Mouse (Mus musculus): Measurements from ENCODE around the gene Prkca.

The Prkca gene

GRCm38 (mm10) chr11:108260775-108261517 is 82.8 kb downstream of the Prkca start:
- DNase-seq (ENCODE audit: low spot score in 2 of 2), result no peak

- DNase-seq (ENCODE audit: low spot score in 2 of 2), result no peak
Measured at GRCm38 (mm10) chr11:108259391-108259790, 84.3 kb downstream of the Prkca start.

GRCm38 (mm10) chr11:108258811-108259266 is 84.9 kb downstream of the Prkca start:
- DNase-seq (ENCODE audit: low spot score in 2 of 2), result no peak

DNA sequence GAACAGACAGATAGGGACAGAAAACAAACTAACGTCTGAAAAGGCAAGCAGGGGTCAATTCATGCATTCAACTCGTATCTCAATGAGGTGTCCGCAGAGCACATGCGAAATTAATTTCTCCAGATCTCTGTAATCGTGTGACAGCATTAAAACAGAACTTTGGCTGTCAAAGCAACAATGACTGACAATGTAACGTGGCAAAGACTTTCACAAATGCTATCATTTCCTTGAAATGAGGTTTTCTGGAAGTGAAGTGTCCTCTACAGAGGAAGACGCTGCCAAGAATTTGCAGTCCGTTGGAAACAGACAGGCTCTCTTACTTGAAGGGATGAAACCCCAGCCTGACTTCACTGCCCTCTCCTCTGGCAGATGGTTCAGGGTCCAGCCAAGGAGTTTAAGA is 85.8 kb downstream of the Prkca start:
- DNase-seq (ENCODE audit: low spot score in 2 of 2), result no peak

DNA sequence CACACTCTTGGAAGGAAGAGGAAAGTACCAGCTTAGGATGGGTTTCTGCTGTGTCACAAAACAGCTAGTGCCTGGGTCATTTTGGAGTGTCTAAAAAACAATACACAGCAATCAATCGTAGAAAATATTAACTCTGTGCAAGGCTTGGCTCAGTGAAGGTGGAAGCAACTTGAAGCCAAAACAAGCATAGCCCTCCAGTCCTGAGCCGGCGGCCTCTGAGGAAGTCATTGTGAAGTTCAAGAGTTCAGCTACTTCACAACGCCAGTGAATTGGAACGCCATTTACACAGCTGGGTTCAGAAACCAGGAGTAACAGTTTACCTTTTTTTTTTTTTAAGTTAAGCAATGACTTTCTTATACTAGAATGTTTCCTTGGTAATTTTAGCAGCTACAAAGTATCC is 89.0 kb downstream of the Prkca start:
- DNase-seq (ENCODE audit: low spot score in 2 of 2), result no peak

- no peak for DNase-seq (ENCODE audit: low spot score in 2 of 2)
Measured at GRCm38 (mm10) chr11:108251924-108252775, 91.6 kb downstream of the Prkca start.

DNA sequence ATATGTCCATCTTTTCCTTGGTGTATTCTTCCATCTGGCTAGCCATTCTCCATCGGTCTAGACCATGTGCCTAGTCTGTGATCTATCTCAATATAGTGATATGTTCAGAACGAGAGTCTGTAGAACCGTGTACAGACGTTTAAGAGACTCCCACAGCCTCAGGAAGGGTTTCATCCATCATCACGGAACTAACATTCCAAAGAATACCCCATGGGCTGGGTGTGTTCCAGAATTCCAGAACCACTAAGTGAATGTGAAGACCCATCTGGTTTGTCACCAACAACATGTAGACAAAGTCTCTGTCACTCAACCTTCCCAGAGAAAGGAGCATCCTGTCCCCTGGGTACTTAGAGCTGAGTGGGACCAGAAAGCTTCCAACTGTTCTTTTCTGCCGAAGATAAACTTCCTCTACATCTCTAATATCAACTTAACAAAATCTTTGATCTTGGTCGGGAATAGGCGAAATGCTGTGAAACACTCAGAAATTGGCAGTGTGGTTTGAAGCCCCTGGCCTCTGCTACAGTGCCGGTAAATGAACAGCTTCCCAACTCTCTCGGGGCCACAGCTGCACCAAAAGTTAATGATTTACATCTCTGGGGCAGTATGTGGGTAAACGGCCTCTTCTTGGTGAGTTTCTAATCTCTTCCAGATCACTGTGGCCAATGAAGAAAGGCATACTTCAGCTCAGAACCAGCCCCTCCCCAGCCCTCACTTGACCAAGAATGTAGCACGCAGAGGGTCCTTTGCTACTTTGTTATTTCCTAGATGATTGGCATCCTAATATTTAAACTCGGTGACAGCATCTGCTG is 92.7 kb downstream of the Prkca start:
- DNase-seq (ENCODE audit: low spot score in 2 of 2), result no peak

- no peak for DNase-seq (ENCODE audit: low spot score in 2 of 2)
Measured at GRCm38 (mm10) chr11:108250146-108250635, 93.5 kb downstream of the Prkca start.

DNA sequence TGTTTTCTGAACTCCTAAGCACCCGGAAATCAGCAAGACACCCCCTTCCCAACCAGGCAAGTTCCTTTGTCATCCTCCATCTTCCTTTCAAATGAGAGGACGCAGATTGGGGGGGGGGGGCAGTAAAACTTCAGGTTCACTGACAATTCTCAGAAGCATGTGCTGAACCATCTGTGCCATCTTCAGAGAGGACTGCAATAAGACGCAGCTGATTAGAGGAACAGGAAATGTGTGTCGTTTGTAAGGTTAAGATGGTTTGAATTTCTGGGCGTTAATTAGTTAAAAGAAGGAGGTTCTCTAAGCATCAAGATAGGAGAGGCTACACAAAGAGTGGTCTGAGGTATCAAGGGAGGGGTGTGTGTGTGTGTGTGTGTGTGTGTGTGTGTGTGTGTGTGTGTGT is 94.2 kb downstream of the Prkca start:
- no peak for DNase-seq (ENCODE audit: low spot score in 2 of 2)

- no peak for DNase-seq (ENCODE audit: low spot score in 2 of 2)
Measured at GRCm38 (mm10) chr11:108249047-108249403, 94.7 kb downstream of the Prkca start.

DNA sequence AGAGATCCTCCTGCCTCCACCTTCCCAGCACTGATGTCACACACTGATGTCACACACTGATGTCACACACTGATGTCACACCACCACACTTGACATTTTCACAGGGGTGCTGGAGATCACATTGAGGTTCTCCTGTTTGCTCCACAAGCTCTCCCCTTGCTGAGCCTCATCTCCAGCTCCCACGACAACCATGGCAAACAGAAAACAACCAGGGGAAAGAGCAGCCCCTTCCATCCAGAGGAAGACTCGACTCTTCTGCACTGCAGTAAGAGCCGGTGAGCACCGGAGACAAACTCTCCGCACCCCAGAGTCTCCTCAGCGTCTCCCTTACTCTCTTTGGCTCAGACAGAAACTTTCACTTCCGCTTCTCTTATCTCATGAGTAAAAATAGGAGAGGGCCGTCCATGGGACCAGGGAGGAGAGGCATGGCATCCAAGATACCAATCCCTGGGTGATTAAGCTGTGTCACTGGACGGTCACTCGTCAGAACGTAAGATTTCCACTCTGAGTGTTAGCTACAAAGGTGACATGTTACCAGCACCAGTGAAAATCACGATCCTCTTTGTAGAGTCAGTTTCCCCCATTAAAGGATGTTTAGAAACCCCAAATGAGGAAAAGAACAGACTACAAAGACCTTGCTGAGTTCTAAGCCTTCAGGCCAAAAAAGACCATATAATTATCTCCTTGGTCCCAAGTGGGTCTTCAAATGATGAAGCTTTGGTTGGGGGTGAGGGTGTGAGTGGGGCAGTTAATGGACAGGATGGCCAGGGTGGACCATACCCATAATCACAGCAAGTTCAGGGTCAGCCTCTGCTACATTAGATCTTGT is 95.3 kb downstream of the Prkca start:
- no peak for DNase-seq (ENCODE audit: low spot score in 2 of 2)

DNA sequence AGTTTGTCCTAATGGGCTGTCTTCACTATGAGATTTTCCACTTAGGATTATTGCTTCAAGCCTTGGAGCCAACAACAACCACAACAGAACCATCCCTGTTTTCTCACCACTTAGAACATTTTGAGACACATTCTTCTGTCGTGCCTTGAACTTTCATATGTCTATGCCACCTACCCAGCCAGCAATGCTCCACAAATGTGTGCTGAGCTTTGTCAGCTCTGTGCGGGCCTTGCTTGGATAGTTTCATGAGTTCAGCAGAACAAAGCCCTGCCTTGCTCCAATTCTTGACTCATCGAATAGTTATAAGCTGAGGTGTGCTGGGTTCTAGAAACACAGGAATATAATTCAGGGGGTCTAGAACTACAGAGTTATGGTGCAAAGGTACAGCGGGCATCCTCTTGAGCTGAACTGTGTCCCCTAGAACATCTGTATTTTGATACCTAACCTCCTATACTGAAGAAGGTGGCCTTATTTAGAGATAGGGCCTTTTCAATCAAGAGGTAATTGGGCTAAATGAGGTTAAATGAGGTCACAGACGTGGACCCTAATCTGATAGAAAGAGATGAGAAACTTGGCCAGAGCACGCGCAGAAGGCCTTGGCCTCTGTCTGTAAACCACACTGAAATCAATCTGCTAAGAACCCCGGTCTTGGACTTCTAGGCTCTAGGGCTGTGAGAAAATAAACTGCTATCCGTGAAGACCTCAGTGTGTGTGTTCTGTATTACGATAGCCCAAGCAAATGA is 96.4 kb downstream of the Prkca start:
- no peak for DNase-seq (ENCODE audit: low spot score in 2 of 2)

DNA sequence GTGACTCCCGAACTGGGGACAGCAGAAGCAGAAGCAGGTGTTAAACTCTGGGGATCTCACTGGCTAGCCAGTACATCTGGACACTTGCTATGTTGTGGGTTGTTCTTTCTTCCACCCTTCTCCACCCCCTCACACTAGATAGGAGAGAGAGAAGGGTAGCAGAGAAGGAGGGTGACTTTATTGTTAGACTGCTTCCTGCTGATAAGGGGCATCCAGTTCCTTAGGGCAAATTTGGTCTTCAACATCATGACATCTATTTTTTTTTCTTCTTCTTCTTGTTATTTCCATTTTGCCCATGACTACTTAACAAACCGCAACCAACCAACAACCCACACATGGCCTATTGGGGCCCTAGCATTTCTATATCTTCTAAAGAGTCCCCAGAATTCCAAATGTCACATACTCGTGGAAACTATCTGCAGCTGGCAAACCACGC is 97.4 kb downstream of the Prkca start:
- DNase-seq (ENCODE audit: low spot score in 2 of 2), result no peak

- no peak for DNase-seq (ENCODE audit: low spot score in 2 of 2)
Measured at GRCm38 (mm10) chr11:108244241-108244640, 99.5 kb downstream of the Prkca start.

- no peak for DNase-seq (ENCODE audit: low spot score in 2 of 2)
Measured at GRCm38 (mm10) chr11:108243633-108244032, 100.1 kb downstream of the Prkca start.

DNA sequence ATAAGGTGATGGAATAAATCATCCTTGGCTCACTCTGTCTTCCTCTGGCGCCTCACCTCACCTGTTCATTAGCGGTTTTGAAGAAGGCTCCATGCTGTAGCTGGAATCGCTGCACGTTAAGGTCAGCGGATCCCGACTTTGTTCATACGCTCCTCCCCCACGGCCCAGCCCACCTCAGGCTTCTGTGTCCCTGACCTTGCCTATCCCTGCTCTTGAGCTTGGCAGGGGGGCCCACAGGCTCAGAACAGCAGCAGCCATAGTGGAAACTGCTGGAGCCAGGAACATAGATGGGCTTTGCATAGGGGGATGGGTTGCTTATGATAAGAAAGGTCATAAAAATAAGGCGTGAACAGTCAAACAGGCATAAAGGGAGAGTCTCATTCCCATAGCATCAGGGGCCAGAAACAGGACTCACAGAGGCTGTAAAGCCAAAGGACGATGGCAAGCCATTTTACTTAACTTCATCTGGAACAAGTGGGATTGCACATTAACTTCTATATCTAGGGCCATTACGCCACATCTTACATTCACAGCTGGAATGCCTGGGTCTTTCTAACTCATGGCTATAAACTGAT is 102.7 kb downstream of the Prkca start:
- no peak for DNase-seq (ENCODE audit: low spot score in 2 of 2)

DNA sequence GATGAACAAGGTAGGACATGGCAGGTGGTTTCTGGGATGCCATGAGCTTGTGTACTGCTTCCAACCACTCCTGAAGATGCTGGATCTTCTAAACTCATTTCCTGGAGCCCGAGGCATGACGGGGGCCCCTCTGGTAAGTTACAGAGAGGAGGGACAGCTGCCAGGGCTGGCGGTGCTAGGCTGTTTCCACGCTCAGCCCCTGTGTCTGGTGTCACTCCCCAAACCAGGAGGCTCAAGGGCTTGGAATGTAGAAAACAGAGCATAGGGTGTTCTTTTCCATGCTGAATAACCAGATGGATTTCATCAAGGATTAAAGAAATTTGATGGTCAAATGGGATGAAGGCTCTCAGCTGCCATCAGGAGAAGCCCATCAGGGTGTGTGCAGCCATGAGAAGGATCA is 104.6 kb downstream of the Prkca start:
- DNase-seq (ENCODE audit: low spot score in 2 of 2), result no peak

GRCm38 (mm10) chr11:108236754-108237428 is 106.8 kb downstream of the Prkca start:
- no peak for DNase-seq (ENCODE audit: low spot score in 2 of 2)

DNA sequence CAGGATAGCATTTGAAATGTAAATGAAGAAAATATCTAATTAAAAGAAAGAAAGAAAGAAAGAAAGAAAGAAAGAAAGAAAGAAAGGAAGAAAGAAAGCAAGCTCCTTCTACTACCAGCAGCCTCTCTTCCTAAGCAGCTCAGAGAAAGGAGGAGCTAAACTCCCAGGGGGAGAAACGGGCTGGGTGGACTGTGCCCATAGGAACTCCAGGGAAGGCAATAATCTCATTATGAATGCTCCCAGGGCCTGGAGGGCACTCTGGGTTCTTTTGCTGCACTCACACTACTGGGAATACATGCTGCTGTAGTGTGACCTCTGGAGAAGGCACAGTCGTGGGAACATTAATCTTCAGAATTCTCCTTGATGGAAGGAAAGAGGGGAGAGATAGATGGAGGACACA is 107.5 kb downstream of the Prkca start:
- DNase-seq (ENCODE audit: low spot score in 2 of 2), result no peak

All from right cerebral cortex, postnatal 36 days (tissue).